Mouse (Mus musculus) G1E (cell line): ENCODE data around the gene Pcdh8.

Source experiments
- CTCF ChIP-seq: IDR thresholded peaks from 2 replicates; pipeline ENCODE4 v1.5.1; 2012; ENCODE audit warnings: low read depth, low read length, inconsistent platforms, mixed read lengths
- GATA1 ChIP-seq: IDR thresholded peaks from 2 replicates; pipeline ENCODE4 v1.6.1; 2012; ENCODE audit warnings: borderline replicate concordance, low read length, inconsistent platforms, mixed read lengths
- POLR2AphosphoS5 ChIP-seq: IDR thresholded peaks from 2 replicates; pipeline ENCODE4 v1.6.1; 2012; ENCODE audit warnings: low read depth, low read length, inconsistent platforms; ENCODE audit not compliant: insufficient replicate concordance
- TAL1 ChIP-seq: conservative IDR thresholded peaks from 2 replicates; pipeline ENCODE4 v1.6.1; 2012; ENCODE audit warnings: low read depth, low read length, inconsistent platforms, mixed read lengths

DNA sequence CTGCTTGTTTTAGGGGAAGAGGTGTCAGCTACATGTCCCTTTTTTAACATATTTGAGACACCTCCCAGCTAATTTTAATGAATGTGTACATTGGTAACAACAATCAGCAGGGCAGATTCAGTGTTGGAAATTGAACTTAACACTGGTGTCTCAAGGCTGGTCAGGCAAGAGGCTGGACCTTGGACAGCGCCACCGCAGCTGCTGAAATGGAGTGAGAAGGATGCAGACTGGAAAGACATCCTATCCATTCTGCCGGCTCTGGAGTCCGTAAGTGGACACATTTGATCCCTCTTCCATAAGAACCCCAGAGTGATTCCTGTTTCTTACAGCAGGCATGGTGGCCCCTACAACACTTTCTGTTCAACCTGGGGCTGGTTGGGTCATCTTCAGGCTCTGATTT is 14.3 kb upstream of the Pcdh8 start:
- TF ChIP-seq CTCF (no peak), GATA1 (no peak), TAL1 (no peak), POLR2AphosphoS5 (no peak)
